9 mouse cellular contexts compared by ENCODE assay signal in genomic region chr16:13585234-13585633, GRCm38 (mm10).
DNase-seq lines count a peak whose midpoint lies in the region; ATAC-seq and TF ChIP-seq lines count a peak whose summit lies in the region.
"Had no signal": no experiment of that assay in that cellular context is flagged by ENCODE, and none has a peak within 500 bp of the region (broad histone marks: within the 10 kb centered on the region; RNA-seq: fewer than 3 reads in every experiment).

No protein-coding gene starts in this region.

- no peaks in the 10 kb centered on the region for H3K36me3 ChIP-seq in intestine, embryonic 16.5 days (ENCODE audit: control insufficient read depth, insufficient read depth, low read length)
- H3K36me3 ChIP-seq in midbrain, postnatal 0 days (ENCODE audit: insufficient read depth, low read length): no peaks in the 10 kb centered on the region
- H3K36me3 ChIP-seq: forebrain, embryonic 15.5 days had no signal

- DNase-seq in heart, postnatal 10 days: peak; percentile 23 to 35
- DNase-seq in heart, postnatal 25 days (ENCODE audit: low spot score): no peak
- peak; percentile 4 to 15 for DNase-seq in kidney, adult 8-10 months
- DNase-seq in kidney, postnatal 4 days: peak; percentile 59 to 68
- DNase-seq in testis, postnatal 14 days (ENCODE audit: low spot score): no peak
- no peak for DNase-seq in midbrain, postnatal 0 days (ENCODE audit: low spot score)
- DNase-seq: heart, adult 18-20 months had no signal

- H3K9me3 ChIP-seq in intestine, embryonic 16.5 days (ENCODE audit: control insufficient read depth, low read length): no peaks in the 10 kb centered on the region
- H3K9me3 ChIP-seq in midbrain, postnatal 0 days (ENCODE audit: low read length): no peaks in the 10 kb centered on the region
- H3K9me3 ChIP-seq: forebrain, embryonic 15.5 days had no signal

- TF ChIP-seq CTCF in midbrain, postnatal 0 days (IDR thresholded peaks at IDR 0.05): no peak

- no peak overlapping the region for H3K4me3 ChIP-seq in intestine, embryonic 16.5 days (ENCODE audit: low read length)
- H3K4me3 ChIP-seq in midbrain, postnatal 0 days (ENCODE audit: low read depth, low read length): no peak overlapping the region
- H3K4me3 ChIP-seq: forebrain, embryonic 15.5 days had no signal

- intact Hi-C loops in heart, postnatal 10 days (cut with DNase I): no loop called here
- intact Hi-C loops in heart, postnatal 25 days (cut with DNase I): no loop called here

- no peaks in the 10 kb centered on the region for H3K27me3 ChIP-seq in intestine, embryonic 16.5 days (replicated peaks; ENCODE audit: control insufficient read depth, insufficient read depth, low read length)
- no peaks in the 10 kb centered on the region for H3K27me3 ChIP-seq in midbrain, postnatal 0 days (ENCODE audit: insufficient read depth, low read length)
- H3K27me3 ChIP-seq: forebrain, embryonic 15.5 days had no signal

- no peak overlapping the region for H3K4me2 ChIP-seq in intestine, embryonic 16.5 days (ENCODE audit: low read depth, low read length)
- H3K4me2 ChIP-seq in midbrain, postnatal 0 days (ENCODE audit: low read depth, low read length, poor library complexity, severe bottlenecking): no peak overlapping the region
- H3K4me2 ChIP-seq: forebrain, embryonic 15.5 days had no signal

- no peak overlapping the region for H3K9ac ChIP-seq in intestine, embryonic 16.5 days (ENCODE audit: low read depth, low read length)
- no peak overlapping the region for H3K9ac ChIP-seq in midbrain, postnatal 0 days (replicated peaks; ENCODE audit: low read length, poor library complexity, severe bottlenecking)
- H3K9ac ChIP-seq: forebrain, embryonic 15.5 days had no signal

- 57% methylated on average over 9 of the region's 9 CpGs for WGBS in intestine, embryonic 16.5 days
- WGBS in midbrain, postnatal 0 days: 82% methylated on average over 9 of the region's 9 CpGs

- H3K27ac ChIP-seq in intestine, embryonic 16.5 days (ENCODE audit: low read length): peak overlapping the region; percentile 23; the same call in 1 of the 2 replicates
- H3K27ac ChIP-seq in midbrain, postnatal 0 days (ENCODE audit: low read depth, low read length): no peak overlapping the region
- H3K27ac ChIP-seq: forebrain, embryonic 15.5 days had no signal

- peaks cover 8% of the 10 kb centered on the region; the same call in 1 of the 2 replicates for H3K4me1 ChIP-seq in intestine, embryonic 16.5 days (ENCODE audit: control insufficient read depth, insufficient read depth, low read length)
- no peaks in the 10 kb centered on the region for H3K4me1 ChIP-seq in midbrain, postnatal 0 days (ENCODE audit: insufficient read depth, low read length)

- ATAC-seq in intestine, embryonic 16.5 days: peak; percentile 56
- ATAC-seq in midbrain, postnatal 0 days (ENCODE audit: low FRiP score): no peak
- ATAC-seq: forebrain, embryonic 15.5 days had no signal

Comparison
In these comparisons a context has a peak if more than half of its experiments do, and no peak if none do; other contexts are left out.
1. DNase-seq: peak in heart, postnatal 10 days (2 of 2), kidney, adult 8-10 months (2 of 2) and kidney, postnatal 4 days (2 of 2); none in heart, postnatal 25 days (single experiment), testis, postnatal 14 days (single experiment) and midbrain, postnatal 0 days (single experiment).